Mouse (Mus musculus): ENCODE data around the gene Adh5. TPM values are rescaled to one million over a fixed set of nuclear protein-coding genes. Genes with fewer than 3 reads are reported as not detected.

The Adh5 gene
- polyA plus RNA-seq (2015; fragmentation: Nextera tagmentation; extraction: Ambion mirVana), result 230 TPM in 2 replicates

DNA sequence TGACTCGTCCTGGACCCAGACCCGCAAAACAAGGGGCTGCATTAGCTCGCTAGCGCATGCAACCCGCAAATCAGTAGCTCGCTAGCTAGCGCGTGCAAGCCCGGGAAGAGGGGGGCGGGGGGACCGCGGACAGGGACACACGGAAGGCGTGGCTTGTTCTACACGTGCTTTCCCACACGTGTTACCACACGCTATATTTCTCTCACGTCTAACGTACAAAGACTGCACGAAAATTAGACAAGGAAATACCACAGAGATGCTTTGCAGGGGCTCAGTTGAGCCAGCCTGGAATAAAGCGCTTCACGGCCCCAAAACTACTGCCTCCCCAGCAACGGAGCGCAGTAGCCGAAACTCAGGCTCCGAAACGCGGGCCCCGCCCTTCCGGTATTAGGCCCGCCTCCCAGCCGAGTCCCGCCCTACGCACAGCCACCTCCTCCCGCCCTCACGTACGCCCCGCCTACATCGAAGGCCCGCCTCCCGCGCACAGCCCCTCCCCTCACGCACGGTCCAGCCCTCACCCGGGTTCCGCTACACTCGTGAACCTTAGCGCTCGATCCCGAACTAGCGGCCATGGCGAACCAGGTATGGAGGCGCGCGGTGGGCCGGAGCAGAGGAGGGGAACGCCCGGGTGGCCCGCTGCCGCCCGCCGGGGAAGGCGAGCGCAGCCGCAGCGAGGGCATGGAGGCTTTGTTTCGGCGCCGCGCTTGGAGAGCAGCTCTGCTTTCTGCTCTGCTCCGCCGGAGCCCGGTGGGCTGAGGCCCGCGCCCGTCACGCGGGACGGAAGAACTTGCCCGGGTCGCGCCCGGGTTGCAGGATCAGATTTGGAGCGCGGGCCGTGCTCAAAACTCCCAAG lies at the start of gene Adh5:
Gene Adh5, plus strand, starts transcription at position 482 of the 853 bp plus-strand sequence.
- Histone ChIP-seq H3K4me2 (peak within 1 kb of the TSS; percentile 78), H3K4me1 (replicated peaks) (peaks cover 21% of the 10 kb centered on the region), H3K9me3 (no peaks in the 10 kb centered on the region)

DNA sequence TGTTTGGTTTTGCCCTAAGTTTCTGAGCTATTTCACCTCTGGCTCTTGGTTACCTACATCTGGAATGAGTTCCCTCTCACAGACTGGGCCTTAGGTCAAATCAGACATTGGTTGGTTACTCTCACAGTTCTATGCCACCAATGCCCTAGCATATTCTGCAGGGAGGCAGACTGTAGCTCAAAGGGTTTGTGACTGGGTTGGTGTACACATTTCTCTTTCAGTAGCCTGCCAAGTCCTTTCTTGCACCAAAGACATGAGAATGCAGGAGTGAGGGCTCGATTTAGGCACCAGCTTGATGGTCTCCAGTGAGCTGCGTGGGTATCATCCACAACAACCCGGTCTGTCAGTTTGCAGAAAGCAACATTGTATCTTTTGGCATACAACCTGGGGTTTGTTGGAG lies 38.0 kb upstream of the Adh5 start:
- no peak overlapping the region for H3K27ac ChIP-seq
- no peaks in the 10 kb centered on the region for H3K9me3 ChIP-seq
- H3K27me3 ChIP-seq, result no peaks in the 10 kb centered on the region
- 73% methylated on average over 3 of the region's 3 CpGs for WGBS
- no peak overlapping the region for H3K4me3 ChIP-seq
- H3K4me2 ChIP-seq, result no peak overlapping the region
- ATAC-seq (ENCODE audit: low FRiP score), result no peak
- no peaks in the 10 kb centered on the region for H3K4me1 ChIP-seq (replicated peaks)
- no peak overlapping the region for H3K9ac ChIP-seq
- H3K36me3 ChIP-seq, result no peaks in the 10 kb centered on the region

More for the DNA sequence above, at the start of gene Adh5:
- H3K27me3 ChIP-seq, result no peaks in the 10 kb centered on the region
- peak; percentile 99 for ATAC-seq (ENCODE audit: low FRiP score)
- H3K27ac ChIP-seq, result peak within 1 kb of the TSS; percentile 88
- under 1% methylated on average over 86 of the region's 86 CpGs for WGBS
- H3K4me3 ChIP-seq, result peak within 1 kb of the TSS; percentile 67
- H3K36me3 ChIP-seq, result peaks cover 29% of the 10 kb centered on the region
- peak within 1 kb of the TSS; percentile 89 for H3K9ac ChIP-seq

DNA sequence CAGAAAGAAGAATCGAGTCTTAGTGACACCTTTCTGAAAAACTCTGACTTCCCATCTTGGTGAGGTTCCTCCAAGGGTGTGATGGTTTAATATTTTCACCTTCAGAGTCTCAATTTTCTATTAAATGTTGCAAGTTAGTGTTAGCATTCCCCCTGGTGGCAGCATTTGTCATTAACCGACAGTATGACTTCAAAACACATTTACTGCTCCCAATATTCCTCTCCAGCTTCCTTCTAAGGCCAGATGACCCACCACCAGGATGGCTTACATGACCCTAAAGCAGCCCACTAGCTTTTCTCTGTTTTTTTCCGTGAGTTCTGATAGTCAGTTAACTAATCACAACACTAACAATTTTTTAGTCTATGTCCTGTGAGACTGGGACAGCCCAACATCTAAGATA lies 37.6 kb upstream of the Adh5 start:
- ATAC-seq (ENCODE audit: low FRiP score), result no peak
- WGBS, result 58% methylated on average over 3 of the region's 3 CpGs
- H3K36me3 ChIP-seq, result no peaks in the 10 kb centered on the region
- H3K4me2 ChIP-seq, result no peak overlapping the region
- no peak overlapping the region for H3K4me3 ChIP-seq
- H3K27ac ChIP-seq, result no peak overlapping the region
- no peaks in the 10 kb centered on the region for H3K4me1 ChIP-seq (replicated peaks)
- H3K9me3 ChIP-seq, result no peaks in the 10 kb centered on the region
- no peak overlapping the region for H3K9ac ChIP-seq
- no peaks in the 10 kb centered on the region for H3K27me3 ChIP-seq

DNA sequence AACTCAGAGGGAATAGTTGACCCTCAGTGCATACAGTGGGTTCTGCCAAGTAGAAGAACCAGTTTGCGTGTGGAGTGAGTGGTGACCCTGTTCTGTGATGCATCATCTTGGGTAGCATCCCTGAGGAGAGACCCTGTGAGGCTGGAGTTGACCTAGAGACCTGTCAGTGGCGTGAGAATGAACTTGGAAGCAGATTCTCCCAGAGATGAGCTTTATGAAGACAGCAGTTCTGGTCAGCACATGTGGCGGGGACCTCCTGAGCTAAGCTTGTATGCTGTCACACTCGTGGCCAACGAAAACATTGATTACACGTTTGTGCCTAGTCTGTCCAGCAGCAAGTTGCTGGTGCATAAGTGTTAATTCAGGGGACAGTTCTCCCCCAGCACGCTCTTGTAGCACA lies 37.1 kb upstream of the Adh5 start:
- Histone ChIP-seq H3K4me3 (no peak overlapping the region), H3K9ac (no peak overlapping the region), H3K27me3 (no peaks in the 10 kb centered on the region), H3K36me3 (no peaks in the 10 kb centered on the region), H3K4me2 (no peak overlapping the region), H3K9me3 (no peaks in the 10 kb centered on the region), H3K27ac (no peak overlapping the region), H3K4me1 (replicated peaks) (no peaks in the 10 kb centered on the region)
- WGBS, result 83% methylated on average over 7 of the region's 7 CpGs
- no peak for ATAC-seq (ENCODE audit: low FRiP score)

DNA sequence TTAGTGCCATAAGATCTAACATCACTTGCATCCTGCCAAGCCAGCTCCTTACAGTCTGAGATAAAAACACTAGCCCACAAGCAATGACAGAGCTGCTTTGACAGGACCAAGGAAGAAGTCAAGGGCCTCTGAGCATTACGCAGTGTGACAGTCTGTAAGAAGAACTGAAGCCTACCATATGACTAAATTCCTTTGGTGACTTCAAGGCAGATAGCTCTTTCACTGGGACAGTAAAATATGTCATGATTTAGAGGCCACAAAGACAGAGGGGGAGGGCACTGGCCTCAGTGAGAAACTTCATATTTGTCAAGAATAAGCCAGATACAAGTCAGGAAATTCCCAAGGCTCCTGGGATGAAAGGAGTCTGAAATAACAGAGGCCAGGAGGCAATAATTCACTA lies 35.0 kb upstream of the Adh5 start:
- H3K9ac ChIP-seq, result no peak overlapping the region
- no peak overlapping the region for H3K4me3 ChIP-seq
- no peak for ATAC-seq (ENCODE audit: low FRiP score)
- H3K4me1 ChIP-seq (replicated peaks), result no peaks in the 10 kb centered on the region
- H3K27me3 ChIP-seq, result no peaks in the 10 kb centered on the region
- H3K27ac ChIP-seq, result no peak overlapping the region
- 93% methylated on average over 1 of the region's 1 CpGs for WGBS
- no peak overlapping the region for H3K4me2 ChIP-seq
- H3K36me3 ChIP-seq, result no peaks in the 10 kb centered on the region
- no peaks in the 10 kb centered on the region for H3K9me3 ChIP-seq

DNA sequence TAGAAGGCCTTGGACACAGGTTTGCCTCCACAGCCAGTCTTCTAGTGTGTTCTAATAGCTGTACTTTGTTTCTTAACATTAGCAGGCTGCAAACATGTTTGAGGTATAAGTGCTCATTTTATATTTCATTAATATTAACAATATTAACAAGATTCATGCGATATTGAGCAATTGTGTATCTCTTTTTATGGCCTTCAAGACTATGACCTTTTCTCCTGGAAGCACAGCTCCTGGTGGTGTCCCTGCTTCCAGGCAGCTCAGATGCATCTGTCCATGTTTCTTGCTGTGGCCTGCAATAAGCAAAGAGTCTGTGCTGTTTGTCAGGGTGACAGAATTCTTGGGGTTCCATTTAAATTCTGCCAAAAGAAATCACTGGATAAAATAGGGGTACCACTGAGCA lies 33.3 kb upstream of the Adh5 start:
- Histone ChIP-seq H3K4me3 (no peak overlapping the region), H3K4me1 (replicated peaks) (no peaks in the 10 kb centered on the region), H3K27me3 (no peaks in the 10 kb centered on the region), H3K9ac (no peak overlapping the region), H3K4me2 (no peak overlapping the region), H3K9me3 (no peaks in the 10 kb centered on the region), H3K36me3 (no peaks in the 10 kb centered on the region), H3K27ac (no peak overlapping the region)
- 83% methylated on average over 1 of the region's 1 CpGs for WGBS
- no peak for ATAC-seq (ENCODE audit: low FRiP score)

DNA sequence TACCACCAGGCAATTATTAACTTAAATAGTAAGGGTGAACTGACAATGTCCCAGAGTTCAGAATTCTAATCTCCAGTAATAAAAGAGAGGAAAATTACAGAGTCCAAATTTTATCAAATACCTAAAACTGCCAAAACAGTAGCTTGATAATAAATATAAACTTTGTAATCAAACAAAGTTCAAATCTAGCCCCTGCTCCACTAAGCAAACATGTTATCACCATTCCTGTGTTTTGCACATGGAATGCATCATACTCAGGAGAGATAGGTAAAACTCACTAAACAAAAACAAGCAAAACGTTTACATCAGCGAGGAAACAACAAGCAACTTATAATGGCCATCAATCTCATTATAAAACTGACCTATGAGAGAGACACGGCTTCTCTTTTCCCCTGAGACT lies 32.7 kb upstream of the Adh5 start:
- 72% methylated on average over 3 of the region's 3 CpGs for WGBS
- Histone ChIP-seq H3K9ac (no peak overlapping the region), H3K27ac (no peak overlapping the region), H3K27me3 (no peaks in the 10 kb centered on the region), H3K4me1 (replicated peaks) (no peaks in the 10 kb centered on the region), H3K9me3 (no peaks in the 10 kb centered on the region), H3K4me2 (no peak overlapping the region), H3K4me3 (no peak overlapping the region), H3K36me3 (no peaks in the 10 kb centered on the region)
- no peak for ATAC-seq (ENCODE audit: low FRiP score)

DNA sequence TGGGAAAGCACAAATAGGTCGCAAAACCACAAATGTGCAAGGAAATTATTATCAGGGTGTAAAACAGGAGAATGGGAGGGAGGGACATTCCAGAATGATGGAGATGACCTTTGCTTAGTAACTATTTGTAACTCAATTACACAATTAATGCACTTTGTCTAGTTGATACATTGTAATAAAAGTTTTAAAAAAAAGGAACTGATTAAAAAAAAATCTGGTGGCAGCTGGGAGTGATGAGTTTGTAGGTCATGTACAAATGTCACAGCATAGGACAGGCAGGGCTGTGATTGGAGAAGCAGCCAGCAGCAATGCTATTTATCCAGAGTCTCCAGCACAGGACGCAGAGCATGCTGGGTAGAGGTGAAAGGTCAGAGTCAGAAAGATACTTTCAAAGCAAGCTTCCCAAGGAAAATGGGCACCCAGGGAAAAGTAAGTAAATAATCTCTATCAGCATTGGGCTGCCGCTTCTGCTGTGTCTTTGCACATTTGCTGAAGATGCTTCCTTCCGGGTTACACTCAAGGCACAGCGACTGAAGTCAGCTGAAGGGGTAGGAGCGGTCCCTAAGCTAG lies 27.7 kb upstream of the Adh5 start, which contains the start of gene Adh4:
Gene Adh4, plus strand, starts transcription at position 346 of the 570 bp plus-strand sequence.
- ATAC-seq (ENCODE audit: low FRiP score), result no peak
- H3K36me3 ChIP-seq, result no peaks in the 10 kb centered on the region
- no peak within 1 kb of the TSS for H3K4me2 ChIP-seq
- no peaks in the 10 kb centered on the region for H3K27me3 ChIP-seq
- 70% methylated on average over 6 of the region's 6 CpGs for WGBS
- no peak within 1 kb of the TSS for H3K4me3 ChIP-seq
- H3K27ac ChIP-seq, result no peak within 1 kb of the TSS
- no peak within 1 kb of the TSS for H3K9ac ChIP-seq
- H3K4me1 ChIP-seq (replicated peaks), result no peaks in the 10 kb centered on the region
- H3K9me3 ChIP-seq, result no peaks in the 10 kb centered on the region

DNA sequence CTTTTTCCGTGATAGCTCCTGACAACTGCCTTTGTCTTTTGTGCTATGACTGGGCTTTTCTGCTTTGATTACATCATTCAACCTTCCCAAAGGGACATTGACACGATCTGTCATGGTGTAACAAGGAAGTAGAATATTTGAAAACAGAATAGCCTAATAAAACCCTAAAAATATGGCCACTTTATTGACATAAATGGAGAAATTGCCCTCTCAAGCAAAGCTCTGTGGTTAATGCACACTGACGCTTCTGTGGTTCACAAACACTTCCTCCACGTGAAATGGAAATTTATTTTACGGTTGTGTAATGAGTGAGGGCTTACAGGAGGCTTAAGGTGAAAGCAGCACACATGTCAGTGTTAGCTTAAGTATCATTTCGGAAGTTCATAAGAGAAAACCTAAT lies 23.5 kb upstream of the Adh5 start:
- Histone ChIP-seq H3K4me2 (no peak overlapping the region), H3K9me3 (no peaks in the 10 kb centered on the region), H3K27me3 (no peaks in the 10 kb centered on the region), H3K36me3 (no peaks in the 10 kb centered on the region), H3K4me3 (no peak overlapping the region), H3K4me1 (replicated peaks) (no peaks in the 10 kb centered on the region), H3K9ac (no peak overlapping the region), H3K27ac (no peak overlapping the region)
- ATAC-seq (ENCODE audit: low FRiP score), result no peak
- WGBS, result 84% methylated on average over 6 of the region's 6 CpGs

DNA sequence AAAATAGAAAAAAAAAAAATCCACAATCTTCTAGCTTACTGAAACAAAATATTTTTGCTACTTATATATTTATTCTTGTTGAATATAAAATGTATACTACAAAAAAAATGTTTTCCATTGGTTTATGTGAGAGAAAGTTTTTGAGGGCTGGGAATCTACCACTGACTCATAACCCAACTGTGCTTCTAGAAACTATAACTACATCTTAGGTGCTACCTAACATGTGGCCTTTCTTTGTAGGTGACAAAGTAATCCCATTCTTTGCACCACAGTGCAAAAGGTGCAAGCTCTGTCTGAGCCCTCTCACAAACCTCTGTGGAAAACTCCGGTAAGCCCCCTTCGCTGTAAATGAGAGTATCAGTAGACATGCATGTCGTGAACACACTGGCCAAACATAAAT lies 22.5 kb upstream of the Adh5 start:
- no peaks in the 10 kb centered on the region for H3K4me1 ChIP-seq (replicated peaks)
- no peaks in the 10 kb centered on the region for H3K27me3 ChIP-seq
- H3K36me3 ChIP-seq, result no peaks in the 10 kb centered on the region
- no peaks in the 10 kb centered on the region for H3K9me3 ChIP-seq
- H3K4me3 ChIP-seq, result no peak overlapping the region
- no peak overlapping the region for H3K27ac ChIP-seq
- WGBS, result 93% methylated on average over 3 of the region's 3 CpGs
- no peak overlapping the region for H3K4me2 ChIP-seq
- no peak overlapping the region for H3K9ac ChIP-seq
- no peak for ATAC-seq (ENCODE audit: low FRiP score)

DNA sequence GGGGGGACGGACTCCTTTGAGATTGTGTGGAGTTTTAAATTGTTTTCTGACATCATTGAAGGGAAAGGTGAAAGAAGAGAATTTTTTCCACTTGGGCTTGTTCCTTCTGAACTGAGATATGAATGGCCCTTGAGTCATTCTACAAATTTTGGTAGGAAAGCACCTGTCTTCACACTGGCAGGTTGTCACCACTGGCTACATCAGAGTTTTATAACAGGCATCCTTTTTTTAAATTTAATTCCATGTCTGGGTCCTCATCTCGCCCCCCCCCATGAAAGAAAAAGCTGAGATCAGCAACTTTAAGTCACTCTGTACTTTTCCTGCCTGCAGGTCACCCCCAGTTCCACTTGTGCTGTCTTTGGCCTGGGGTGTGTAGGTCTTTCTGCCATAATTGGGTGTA lies 19.2 kb upstream of the Adh5 start:
- no peak for ATAC-seq (ENCODE audit: low FRiP score)
- H3K4me2 ChIP-seq, result no peak overlapping the region
- H3K27ac ChIP-seq, result no peak overlapping the region
- 69% methylated on average over 2 of the region's 2 CpGs for WGBS
- no peaks in the 10 kb centered on the region for H3K27me3 ChIP-seq
- no peak overlapping the region for H3K4me3 ChIP-seq
- no peaks in the 10 kb centered on the region for H3K36me3 ChIP-seq
- H3K9ac ChIP-seq, result no peak overlapping the region
- H3K4me1 ChIP-seq (replicated peaks), result no peaks in the 10 kb centered on the region
- H3K9me3 ChIP-seq, result no peaks in the 10 kb centered on the region

DNA sequence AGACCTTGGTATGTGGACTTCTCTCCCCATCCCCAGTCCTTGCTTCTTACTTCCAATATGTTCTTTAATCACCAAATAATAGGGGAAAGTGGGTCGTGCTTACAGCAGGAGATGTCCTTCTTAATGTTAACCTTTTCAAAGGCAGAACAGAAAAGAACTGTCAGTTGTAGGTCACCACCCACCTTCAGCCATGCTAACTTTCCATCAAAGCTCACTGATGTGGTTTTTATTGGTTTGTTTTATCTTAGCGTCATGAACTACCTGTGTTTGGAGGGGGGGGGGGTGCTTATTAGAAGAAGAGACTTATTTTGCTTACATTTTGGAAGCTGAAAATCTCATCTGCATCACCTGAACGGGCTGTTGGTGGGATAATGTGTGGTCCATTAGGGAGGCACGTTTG lies 18.6 kb upstream of the Adh5 start:
- H3K9ac ChIP-seq, result no peak overlapping the region
- H3K9me3 ChIP-seq, result no peaks in the 10 kb centered on the region
- ATAC-seq (ENCODE audit: low FRiP score), result no peak
- H3K4me2 ChIP-seq, result no peak overlapping the region
- no peaks in the 10 kb centered on the region for H3K36me3 ChIP-seq
- H3K27me3 ChIP-seq, result no peaks in the 10 kb centered on the region
- H3K4me3 ChIP-seq, result no peak overlapping the region
- H3K4me1 ChIP-seq (replicated peaks), result no peaks in the 10 kb centered on the region
- 84% methylated on average over 4 of the region's 4 CpGs for WGBS
- H3K27ac ChIP-seq, result no peak overlapping the region

Measured in hindbrain, embryonic 13.5 days (tissue).